Mouse (Mus musculus): ENCODE measurements at regions not wholly inside any gene's neighbourhood (a gene's known extent, or its start where the extent isn't known, plus 50 kb on each side); places are given as distances from the start of the nearest gene placed in this dataset.
A peak's percentile ranks its signal among the peaks of the same experiment; 100 is the strongest.

DNA sequence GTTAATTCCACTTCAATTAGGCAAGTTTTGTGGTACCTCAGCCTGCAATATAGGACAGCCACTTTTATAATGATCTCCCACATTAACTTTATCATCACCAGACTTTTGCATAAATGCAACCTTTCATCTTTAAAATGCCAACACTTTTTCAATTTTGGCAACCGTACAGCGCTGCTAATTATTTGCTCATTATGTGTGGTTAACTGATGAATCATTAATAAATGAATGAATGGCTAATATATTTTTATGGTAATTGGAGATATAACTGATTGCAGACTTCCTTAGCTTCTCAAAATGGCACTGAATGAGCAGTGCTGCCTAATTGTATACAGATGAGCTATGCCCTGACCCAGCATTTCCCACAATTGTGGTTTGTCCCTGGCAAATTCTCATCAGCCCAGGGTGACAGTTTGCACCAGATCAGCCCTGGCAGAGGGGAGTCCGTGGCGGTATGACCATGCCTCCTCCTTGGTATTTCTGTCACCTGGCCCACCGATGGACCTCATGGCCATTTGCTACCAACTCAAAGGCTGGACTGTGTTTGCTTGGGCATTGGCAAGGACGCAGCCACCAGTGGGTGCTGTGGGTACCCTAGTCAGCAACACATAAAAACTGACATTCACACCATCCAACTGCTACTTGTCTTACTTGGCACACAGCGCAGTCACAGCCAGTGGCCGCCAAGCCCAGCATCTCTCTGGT is 173.7 kb upstream of the Lmo4 start:
- peak; percentile 86 for DNase-seq

DNA sequence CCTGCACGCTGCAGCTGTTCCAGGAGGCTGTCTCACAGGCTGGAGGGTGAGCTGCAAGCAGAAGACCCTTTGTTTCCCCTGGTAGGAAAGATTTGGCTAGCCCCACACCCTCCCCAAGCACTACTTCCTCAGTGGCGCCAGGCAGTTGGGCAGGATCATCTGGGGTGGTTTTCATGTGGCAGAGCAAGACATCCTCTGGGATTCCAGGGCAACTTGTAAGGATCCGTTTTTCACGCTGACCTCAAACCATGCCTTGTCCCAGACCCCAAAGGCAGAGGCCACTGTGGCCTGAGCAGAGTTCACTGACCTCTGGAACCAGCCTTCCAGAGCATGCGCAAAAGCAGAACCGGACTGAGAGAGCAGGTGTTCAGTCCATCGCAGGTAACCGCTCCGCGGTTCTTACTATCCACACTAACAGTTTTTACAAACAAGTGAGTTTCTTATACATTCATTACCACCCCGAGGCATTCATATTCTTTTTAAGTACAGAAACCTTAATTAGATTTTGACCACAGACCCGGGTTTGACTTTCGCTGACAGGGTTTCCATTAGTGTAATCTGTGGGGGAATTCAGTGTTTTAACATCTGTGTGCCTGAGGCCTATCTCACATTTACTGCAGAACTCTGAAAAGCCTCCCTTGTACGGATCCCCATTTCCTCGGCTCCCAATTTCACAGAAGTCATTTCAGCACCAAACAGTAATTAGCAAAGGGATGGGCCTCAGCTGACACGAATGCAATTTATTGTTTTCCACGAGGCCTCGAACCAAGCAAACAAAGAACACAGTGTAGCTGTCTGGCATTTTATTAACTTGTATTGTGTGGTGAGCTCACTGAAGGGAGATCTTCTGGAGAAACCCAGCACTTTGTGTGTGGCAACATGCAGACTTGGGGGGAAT is 172.9 kb upstream of the Lmo4 start:
- DNase-seq: peak; percentile 62

DNA sequence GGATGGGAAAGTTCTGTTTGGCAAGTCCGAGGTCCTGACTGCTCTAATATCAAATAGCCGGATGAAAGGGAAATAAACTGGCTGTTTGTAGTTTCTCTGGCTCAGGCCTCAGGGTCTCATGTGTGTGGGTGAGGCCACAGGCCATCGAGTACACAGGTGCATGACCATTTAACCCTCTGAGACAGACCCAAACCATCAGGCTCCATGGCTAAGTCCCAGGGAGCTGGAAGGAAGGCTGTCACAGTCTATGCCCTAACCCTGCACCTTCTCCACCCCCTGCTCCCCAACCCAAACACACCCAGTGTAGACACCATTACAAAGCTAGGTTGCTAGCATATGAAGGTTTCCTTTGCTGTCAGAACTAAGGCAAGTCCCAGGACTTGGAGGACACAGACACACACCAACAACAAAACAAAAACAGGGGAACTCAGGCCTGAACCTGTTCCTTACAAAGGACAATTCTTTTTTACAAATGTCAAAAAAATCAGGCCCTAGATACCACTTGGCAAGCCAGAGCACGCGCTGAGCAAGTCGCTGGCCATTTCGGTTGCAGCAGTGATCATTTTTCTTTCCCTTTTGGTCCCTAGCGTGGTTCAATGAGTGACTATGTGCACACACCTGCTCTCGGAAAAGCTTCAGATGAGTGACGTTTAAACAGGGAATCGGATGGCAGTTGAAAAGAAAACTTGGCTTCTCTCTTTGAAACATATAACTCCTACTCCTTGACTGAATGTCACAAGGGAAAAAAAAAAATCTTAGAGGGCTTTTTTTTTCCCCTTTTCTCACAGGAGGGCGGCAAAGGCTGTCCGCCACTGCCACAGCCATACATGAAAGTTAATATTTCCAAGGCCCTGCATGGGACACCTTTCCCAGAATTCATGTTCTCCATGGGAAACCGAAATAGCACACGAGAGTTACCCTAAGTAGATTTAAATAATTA is 171.7 kb upstream of the Lmo4 start:
- DNase-seq: no peak

DNA sequence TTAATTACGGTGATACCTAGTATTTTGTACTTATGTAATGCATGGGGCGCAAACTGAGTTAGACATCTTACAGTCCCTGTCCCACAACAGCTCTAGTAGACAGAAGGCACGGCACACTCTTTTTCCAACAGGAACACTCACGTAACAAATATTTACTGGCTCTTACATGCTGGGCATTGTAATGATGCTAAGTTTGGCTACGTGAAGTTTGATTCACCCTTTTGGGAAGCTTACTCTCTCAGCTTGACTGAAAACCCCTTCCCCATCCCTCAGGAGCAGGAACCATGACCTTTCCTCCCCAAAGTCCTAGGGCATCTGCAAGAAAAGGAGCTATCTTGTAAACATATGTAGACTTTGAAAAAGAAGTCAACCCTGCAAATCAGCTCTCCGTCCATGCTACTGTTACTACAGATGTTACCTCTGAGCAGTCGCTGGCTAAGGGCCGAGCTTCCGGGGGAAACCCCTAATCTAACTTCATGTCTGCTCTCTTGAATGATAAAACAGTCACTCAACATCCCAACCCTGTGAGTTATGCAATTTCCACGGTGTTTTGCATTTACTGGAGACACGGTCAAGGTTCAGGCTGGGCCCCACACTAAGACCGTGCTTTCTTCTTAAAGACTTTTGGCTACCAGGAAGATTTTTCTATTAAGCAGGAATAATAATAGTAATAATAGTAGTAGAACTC is 170.8 kb upstream of the Lmo4 start:
- DNase-seq: no peak

DNA sequence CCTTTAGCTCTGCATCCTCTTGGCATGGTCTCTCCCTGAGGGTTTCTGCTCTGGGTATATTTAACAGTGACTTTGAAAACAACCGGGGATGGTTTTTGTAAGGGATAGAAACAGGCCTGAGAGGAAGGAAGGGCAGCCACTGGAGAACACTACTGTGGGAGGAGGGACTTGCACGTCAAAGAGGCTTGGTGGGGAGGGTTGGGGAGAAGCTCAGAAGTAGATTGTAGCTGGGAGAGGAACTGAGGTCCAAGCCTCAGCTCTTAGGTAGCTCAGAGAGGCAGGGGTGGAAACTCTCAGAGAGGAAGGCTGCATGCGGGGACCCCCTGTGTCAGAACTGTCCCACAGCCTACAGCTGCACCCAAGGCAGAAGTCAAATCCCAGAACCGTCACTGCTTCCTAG is 163.3 kb upstream of the Lmo4 start:
- DNase-seq: no peak

DNA sequence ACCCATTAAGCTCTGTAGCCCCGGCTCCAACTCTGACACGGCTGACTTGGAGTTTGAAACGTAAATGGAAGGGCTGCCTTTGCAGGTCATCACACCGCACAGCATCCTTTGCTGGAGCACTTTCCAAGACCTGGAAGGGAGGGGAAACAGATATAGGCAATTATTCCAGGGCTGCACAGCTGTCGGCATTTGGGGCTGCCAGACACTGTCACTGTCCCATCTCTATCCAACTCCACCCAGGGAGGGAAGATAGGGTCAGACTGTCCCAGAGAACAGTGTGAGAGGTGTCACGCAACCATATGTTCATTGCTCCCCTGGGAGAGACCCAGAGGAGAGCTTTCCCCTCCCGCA is 162.7 kb upstream of the Lmo4 start:
- DNase-seq: no peak

DNA sequence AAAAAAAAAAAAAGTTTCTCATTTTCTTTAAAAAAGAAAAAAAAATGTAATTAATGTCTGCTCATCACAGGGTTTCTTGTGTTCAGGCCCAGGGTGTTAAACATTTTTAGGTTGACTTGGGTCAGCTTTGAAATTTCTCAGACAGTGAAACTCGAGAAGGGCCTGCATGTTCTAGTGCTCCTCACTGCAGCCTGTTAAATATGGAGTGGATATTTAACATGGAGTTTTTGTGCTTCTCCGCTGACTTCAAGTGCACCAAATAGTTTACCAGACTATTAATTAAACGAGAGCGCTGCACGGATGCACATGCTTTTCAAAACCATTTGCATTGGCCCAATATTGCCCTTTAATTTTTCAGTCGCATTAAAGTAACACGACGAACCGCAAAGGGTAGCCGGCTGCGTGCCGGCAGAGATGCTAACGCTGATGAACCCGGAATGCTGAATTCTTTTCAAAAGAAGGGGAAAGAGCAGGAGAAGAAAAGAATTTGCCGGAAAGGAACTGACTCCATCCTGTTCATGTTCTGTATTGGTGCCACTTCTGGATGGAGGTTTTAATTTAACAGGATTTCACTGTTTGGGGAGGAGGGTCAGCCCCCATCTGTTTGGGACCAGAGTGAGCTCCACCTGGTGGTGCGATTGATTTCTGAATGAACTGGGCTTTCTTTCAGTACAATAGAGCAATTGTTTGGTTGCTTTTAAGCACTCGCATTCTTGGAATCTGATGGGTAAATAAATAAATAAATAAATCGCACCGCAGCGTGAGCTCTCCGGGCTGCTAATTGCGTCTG is 162.2 kb upstream of the Lmo4 start:
- DNase-seq: peak; percentile 93

DNA sequence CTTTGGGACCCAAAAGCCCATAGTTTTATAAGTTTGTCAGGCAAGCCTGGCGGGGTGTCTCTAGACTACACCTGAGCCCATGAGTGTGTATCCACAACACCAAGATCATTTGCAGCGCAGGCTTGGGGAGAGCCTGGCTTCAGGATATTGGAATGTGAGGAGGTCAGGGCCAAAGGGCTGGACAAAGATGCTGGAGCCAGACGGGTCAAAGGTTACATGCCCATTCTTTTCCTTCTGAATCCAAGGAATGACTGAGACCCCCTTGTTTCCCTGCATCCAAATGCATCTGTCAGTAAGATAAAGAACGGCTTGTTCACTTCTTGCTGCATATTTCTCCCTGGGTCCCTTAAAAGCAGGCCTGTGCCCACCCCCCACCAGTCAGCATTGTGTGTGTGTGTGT is 160.9 kb upstream of the Lmo4 start:
- DNase-seq: peak; percentile 36

DNA sequence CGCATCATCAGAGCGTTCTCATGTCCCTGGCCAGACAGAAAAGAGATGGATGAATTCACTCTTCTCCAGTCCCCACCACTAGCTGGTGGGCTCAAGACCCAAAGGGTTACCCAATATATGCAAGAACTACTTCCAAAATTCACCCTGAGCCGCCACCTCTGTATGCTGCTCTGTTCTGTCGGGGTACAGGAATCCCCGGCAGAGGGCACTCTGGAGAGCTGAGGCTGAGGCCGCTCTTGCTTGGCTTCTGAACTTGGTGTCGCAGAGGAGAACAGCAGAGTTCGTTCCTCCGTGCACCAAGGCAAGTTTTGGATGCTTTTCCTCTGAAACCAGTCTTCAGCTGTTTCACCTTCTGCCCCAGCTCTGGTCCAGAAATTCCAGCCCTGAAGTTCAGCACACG is 157.5 kb upstream of the Lmo4 start:
- no peak for DNase-seq

DNA sequence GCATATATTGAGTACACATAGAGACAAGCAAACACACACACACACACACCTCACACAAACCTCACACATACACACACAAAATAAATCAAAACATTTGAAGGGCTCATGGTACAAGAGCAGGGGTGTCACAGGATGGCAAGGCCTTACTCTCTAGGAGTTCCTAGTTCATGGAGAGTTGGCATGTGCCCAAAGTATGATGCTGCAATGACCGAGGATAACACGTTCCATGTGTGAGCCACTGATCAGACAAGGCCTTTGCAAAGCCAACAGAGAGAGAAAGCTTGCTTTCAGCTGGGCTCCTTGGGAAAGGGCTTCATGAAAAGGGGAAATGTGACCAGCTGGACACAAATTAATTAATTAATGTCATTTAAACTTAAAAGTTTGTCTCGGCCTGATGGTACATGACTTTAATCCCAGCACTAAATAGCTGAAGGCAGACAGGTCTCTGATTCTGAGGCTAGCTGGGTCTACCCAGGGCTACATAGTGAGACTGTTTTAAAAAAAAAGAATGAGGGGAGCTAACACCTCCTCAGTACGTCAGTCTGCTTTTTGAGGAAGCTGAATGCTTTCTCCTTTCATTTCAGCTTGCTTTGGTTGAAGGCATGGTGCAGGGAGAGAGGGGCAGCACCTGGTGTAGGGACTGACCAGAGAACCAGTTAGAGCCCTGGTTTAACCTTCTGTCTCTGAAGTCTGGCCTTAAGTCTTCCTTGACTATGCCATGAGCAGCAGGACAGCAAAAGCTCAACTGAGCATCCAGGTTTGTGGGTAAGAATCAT is 156.4 kb upstream of the Lmo4 start:
- no peak for DNase-seq

DNA sequence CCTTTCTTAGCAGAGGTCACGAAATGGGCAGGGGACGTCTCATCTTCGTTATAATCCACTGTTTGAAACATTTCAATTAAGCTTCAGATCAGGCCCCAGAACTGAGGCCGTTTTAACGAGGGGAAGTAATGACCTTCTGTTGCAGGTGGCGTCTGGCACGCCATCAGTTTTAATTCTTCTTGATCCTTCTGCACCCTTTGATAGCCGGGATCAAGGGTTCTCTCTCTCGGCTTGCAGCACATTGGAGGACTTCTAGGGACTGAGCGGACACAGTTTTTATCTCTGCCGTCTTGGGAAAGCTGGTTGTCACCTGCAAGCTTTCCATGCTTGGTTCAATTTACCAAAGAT is 151.9 kb upstream of the Lmo4 start:
- peak; percentile 76 for DNase-seq

DNA sequence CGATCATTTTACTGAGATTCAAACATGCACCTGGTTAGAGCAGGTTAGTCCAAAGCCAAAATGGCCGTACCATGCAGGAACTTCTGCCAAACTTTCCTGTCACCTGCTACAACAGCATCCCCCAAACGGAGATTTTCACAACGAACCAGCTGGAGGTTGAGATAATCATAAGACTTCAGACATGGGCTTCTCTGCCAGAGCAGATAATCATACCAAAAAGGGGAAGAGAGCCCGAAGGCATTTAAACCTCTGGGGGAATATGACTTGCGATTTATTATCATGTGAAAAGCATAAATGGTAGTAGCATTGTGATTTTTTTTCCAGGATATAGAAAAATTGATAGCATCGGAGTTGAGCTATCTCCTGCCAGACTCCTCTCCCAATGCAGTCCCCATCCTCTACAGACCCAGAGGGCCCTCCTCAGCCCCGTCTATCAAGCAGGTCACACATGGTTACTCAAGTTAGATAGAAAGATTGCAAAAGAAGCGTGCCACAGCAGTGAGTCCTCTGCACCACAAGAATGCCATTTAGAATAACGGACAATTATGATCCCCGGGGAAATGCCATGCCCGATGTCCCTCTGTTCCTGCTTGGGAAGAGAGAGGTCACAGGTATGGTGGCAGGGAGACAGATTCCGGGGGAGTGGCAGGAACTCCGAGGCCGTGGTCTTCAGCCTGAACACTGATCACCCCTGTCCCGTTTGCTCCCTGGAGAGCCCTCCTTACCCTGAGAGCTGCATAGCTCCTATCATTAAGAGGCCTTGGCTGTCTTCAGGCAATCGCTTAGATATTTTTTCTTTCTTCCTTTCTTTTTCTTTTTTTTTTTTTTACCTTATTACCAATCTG is 151.3 kb upstream of the Lmo4 start:
- DNase-seq: peak; percentile 25

DNA sequence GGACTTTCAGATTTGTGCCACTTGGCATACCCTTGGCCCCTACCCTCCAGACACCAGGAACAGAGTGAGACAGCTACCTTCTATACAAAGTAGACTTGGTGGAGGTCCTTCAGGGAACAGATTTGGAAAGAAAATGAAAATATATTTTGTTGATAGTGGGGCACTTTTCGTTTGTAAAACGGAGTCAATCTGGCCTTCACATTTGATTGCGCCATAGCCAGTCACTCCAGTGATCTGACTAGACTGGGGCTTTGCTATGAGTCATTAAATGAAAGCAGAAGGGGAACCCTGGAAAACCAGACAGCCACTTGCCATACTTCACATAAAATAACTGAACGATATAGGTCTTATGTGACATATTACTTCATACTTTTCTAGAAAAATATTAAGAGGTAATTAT is 147.5 kb upstream of the Lmo4 start:
- no peak for DNase-seq

DNA sequence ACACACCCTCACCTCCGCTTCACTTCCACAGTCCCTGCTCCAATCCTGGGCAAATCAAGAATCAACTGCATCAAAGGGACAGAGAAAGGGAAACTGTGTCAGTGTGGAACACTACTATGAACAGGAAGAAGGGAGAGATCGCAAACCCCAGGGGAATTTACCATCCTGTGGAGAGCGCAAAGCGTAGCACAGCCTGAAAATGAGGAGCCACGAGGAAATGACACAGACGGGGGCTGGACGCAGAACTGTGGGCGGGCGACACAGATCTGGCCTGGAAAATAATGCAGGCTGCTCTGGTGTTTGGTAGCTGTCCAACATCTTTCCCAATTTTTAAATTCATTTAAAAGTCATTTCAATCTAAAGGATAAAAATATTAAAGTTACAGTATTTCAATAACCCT is 143.4 kb upstream of the Lmo4 start:
- DNase-seq: no peak

DNA sequence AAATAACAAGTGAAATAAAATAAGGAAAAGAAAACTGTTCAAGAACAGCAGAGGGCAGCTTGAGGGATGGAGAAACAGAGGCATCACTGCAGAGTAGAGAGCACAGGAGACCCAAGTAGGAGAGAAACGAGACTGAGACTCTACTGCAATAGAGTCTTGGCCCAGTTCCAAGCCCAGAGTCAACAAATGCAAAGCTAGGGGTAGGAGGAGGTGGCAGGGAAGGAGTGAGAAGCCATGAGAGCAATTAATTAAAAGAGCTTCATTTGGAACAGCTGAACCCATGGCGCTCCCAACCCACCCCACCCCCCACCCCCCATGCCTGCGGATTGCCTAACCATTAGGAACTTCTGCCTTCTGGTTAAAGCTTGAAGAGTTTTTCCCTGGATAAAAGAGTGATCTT is 130.2 kb upstream of the Lmo4 start:
- peak; percentile 36 for DNase-seq

DNA sequence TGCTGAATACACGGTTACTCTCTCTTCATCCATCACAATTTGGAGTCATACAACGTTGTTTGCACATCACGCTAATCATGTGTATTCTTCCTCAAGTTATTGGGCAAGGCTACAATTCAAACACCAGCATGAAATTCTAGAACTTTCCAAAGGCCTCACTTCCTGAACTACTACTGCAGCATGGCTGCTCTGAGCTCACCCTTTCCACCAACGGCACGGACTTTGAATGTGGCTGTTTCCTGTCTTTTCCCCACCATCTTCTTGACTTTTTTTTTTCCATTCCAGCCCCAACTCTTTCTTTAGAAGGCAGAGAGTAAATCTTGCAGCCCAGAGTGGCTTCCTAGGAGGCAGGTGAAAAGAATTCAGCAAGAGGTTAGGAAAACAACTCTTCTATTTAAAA is 129.2 kb upstream of the Lmo4 start:
- DNase-seq: no peak

DNA sequence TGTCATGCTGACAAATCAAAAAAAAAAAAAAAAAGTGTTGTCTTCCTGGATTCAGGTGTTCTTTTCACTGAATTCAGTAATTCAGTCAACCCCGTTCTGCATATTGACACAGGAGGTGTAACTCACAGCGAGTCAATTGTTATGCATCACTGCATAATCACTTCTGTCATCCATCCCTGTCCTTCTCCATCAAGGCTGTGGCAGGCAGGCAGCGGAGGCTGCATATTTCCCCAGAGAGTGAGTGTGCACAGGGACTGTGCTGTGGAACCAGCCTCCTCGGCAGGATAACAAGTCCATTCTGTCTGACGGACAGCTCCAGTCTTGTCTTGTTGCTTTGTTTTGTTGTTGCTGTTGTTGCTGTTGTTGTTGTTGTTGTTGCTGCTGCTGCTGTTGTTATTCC is 127.3 kb upstream of the Lmo4 start:
- peak; percentile 37 for DNase-seq

DNA sequence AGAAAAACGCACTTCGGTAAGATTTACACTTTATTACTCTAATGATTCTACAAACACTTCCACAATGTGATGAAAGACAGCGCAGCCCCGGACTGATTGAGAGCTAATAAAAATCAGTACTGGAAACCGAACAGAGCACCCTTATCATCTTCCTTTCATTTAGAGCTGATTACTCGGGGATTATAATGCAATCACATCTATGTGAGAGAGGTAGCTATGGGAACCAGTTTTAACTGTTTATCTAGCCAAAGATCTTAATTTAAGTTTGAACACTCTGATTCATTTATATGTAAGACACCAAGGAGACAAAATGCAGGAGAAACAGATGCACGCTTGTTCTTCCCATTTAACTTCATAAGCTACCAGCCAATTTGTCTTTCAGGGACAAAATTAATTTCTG is 124.1 kb upstream of the Lmo4 start:
- DNase-seq: no peak

DNA sequence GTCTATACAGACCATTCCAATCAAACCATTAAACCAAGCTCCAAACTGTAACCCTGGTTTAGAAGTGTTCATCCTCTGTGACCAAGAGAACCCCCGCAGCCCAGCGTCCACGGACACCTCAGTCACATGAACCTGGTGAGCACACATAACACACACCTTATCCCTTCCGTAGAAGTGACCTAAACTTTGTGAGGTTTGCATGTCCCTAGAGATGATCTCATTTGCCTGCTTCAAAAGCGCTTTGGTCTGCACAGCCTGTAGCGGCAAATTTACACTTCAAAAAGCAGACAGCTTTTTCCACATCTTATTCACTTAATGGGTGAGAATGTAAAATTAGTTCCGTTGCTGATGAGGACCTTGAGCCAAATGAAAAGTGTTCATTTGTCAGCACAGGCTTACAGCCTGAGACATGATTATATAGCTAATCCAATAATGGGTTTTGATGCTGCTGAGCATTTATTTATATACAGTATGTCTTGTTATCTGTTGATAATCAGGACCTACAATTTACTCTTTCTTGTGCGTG is 122.3 kb upstream of the Lmo4 start:
- DNase-seq: no peak

DNA sequence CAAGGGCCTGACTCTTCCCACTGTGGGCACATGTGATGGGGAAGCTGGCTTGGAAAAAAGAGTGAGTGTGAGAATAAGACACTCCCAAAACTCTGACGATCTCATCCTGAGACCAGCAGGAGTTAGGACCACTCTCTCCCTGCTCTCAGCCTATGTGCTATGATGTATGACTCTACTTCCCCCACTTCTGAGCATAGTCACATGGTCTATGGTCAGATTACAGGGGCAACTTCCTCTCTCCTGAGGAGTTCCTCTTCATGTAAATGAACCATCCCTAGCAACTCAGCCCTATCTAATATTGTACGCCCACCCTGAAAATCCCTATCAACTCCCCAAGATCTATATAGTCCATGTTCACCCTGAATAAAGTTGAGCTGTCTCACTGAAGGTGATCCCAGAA is 120.0 kb upstream of the Lmo4 start:
- no peak for DNase-seq
